Mouse (Mus musculus) E14TG2a.4 (cell line): ENCODE data around the gene P2rx7.

Source experiments
- H3K27me3 ChIP-seq: 2 replicates; pipeline ENCODE4 v1.6.1; 2014; ENCODE audit warnings: low read length, control low read depth; ENCODE audit not compliant: insufficient read depth
- H3K36me3 ChIP-seq: 2 replicates; pipeline ENCODE4 v1.6.1; 2014; ENCODE audit warnings: low read length, control low read depth; ENCODE audit not compliant: insufficient read depth
- H3K4me1 ChIP-seq: replicated peaks from 2 replicates; pipeline ENCODE4 v1.6.1; 2014; ENCODE audit warnings: low read depth, low read length, control low read depth
- H3K4me3 ChIP-seq: replicated peaks from 2 replicates; pipeline ENCODE4 v1.5.1; 2014; ENCODE audit warnings: mild to moderate bottlenecking, low read length
- H3K9me3 ChIP-seq: 2 replicates; pipeline ENCODE4 v1.6.1; 2014; ENCODE audit warnings: low read length, control low read depth
- CTCF ChIP-seq: conservative IDR thresholded peaks from 2 replicates; pipeline ENCODE4 v1.5.1; 2014; ENCODE audit warnings: low read length
- NANOG ChIP-seq: IDR thresholded peaks from 2 replicates; pipeline ENCODE4 v1.6.1; 2014; ENCODE audit warnings: borderline replicate concordance, low read length, mixed read lengths
- POU5F1 ChIP-seq: IDR thresholded peaks from 2 replicates; pipeline ENCODE4 v1.6.1; 2014; ENCODE audit warnings: low read length, borderline replicate concordance

P2rx7 gene

DNA sequence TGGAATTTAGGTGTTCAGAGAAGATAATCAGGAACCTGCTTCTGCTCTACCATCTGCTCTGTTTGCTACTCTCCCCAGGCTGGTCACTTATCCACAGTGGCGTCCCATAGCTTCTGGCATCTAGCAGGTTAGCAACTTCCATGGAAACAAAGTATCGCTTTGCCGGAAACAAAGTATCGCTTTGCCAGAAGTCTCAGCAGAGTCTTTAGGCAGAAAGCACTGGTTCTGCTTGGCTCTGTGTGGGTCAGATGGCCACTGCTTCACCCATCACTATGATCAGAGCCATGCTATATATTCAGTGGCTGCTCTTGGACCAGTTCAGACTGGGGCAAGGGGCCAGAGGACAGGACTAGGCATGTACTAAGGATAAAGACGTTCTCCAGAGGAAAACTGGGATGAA is 28.6 kb downstream of the P2rx7 start:
- Histone ChIP-seq H3K4me1 (no peaks in the 10 kb centered on the region), H3K27me3 (no peaks in the 10 kb centered on the region), H3K4me3 (no peak overlapping the region), H3K9me3 (no peaks in the 10 kb centered on the region), H3K36me3 (no peaks in the 10 kb centered on the region)
- no peak for TF ChIP-seq NANOG
- TF ChIP-seq CTCF: no peak
- no peak for TF ChIP-seq POU5F1

GRCm38 (mm10) chr5:122676002-122676401 is 32.3 kb downstream of the P2rx7 start:
- no peaks in the 10 kb centered on the region for H3K9me3 ChIP-seq
- TF ChIP-seq POU5F1 (no peak), CTCF (no peak), NANOG (no peak)
- no peak overlapping the region for H3K4me3 ChIP-seq
- peaks cover 3% of the 10 kb centered on the region for H3K4me1 ChIP-seq
- H3K27me3 ChIP-seq: no peaks in the 10 kb centered on the region
- H3K36me3 ChIP-seq: no peaks in the 10 kb centered on the region

- H3K4me1 ChIP-seq: peaks cover 5% of the 10 kb centered on the region
- no peak overlapping the region for H3K4me3 ChIP-seq
- TF ChIP-seq POU5F1 (no peak), NANOG (no peak), CTCF (no peak)
- no peaks in the 10 kb centered on the region for H3K27me3 ChIP-seq
- no peaks in the 10 kb centered on the region for H3K9me3 ChIP-seq
- no peaks in the 10 kb centered on the region for H3K36me3 ChIP-seq
Observed at GRCm38 (mm10) chr5:122677983-122678382, 34.3 kb downstream of the P2rx7 start.

- Histone ChIP-seq H3K9me3 (no peaks in the 10 kb centered on the region), H3K36me3 (no peaks in the 10 kb centered on the region), H3K4me1 (peaks cover 5% of the 10 kb centered on the region), H3K27me3 (no peaks in the 10 kb centered on the region), H3K4me3 (no peak overlapping the region)
- TF ChIP-seq CTCF (no peak), NANOG (no peak), POU5F1 (no peak)
Observed at GRCm38 (mm10) chr5:122679881-122680280, 36.2 kb downstream of the P2rx7 start.

DNA sequence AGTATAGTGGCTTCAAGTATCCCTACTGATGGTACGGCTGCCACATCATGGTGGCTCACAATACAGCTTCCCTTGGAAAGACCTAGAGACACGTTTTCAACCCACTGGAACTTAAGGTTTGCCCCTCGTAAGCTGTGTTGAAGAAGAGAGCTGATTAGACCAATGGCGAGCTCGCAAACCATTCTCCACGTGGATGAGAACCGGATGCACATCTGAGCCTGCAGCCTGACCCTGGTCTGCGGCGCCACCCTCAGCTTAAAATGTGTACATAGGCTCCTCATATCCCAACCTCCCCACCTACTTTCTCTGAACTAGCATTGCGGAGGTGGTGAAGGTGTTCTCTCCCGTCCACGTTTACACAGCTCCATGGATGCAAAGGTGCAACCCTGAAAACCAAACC is 37.6 kb downstream of the P2rx7 start:
- no peak for TF ChIP-seq CTCF
- TF ChIP-seq POU5F1: no peak
- no peak for TF ChIP-seq NANOG
- H3K4me1 ChIP-seq: peaks cover 5% of the 10 kb centered on the region
- H3K4me3 ChIP-seq: no peak overlapping the region
- H3K27me3 ChIP-seq: no peaks in the 10 kb centered on the region
- no peaks in the 10 kb centered on the region for H3K9me3 ChIP-seq
- no peaks in the 10 kb centered on the region for H3K36me3 ChIP-seq

DNA sequence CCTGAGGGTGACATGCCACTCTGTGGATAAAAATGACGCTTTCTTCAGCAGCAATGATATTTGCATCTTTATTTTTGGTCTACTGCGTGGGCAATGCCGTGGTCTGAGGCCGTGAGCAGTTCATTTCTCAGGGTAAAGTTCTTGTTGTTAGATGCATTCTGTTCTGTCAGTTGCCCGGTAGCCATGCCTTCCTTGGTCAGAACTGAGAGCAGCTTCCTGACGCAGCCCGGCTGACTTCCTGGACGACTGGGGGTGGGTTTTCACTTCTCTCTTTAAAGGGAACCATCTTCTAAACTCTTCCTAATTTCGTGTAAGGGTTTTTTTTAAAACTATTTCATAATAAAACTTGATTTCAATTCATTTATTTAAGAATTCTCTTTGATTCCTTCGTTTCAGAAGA is 40.2 kb downstream of the P2rx7 start:
- no peak for TF ChIP-seq CTCF
- no peak for TF ChIP-seq POU5F1
- no peak for TF ChIP-seq NANOG
- H3K9me3 ChIP-seq: peaks cover 4% of the 10 kb centered on the region; the same call in 1 of the 2 replicates
- no peaks in the 10 kb centered on the region for H3K27me3 ChIP-seq
- H3K4me1 ChIP-seq: peaks cover 7% of the 10 kb centered on the region
- H3K36me3 ChIP-seq: no peaks in the 10 kb centered on the region
- no peak overlapping the region for H3K4me3 ChIP-seq

DNA sequence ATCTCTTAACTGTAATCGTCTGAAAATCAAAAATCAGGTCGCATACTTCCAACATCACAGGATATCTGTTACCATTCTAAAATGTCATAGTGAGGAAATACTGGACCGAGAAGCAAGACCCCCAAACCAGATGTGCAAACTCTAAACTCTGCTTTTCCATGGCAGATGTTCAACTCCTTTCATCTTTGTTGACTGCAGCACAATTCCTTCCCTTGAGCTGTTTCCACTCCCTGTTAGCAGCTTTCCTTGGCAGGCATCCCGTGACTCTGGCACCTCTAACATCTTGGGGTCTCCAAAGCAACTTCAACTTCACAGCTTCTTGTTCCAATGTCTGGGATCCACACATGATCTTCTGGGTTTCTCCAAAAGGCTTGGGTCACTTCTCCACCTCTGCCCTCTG is 43.7 kb downstream of the P2rx7 start:
- Histone ChIP-seq H3K27me3 (no peaks in the 10 kb centered on the region), H3K4me3 (no peak overlapping the region), H3K9me3 (peaks cover 4% of the 10 kb centered on the region; the same call in 1 of the 2 replicates), H3K4me1 (peaks cover 14% of the 10 kb centered on the region), H3K36me3 (no peaks in the 10 kb centered on the region)
- TF ChIP-seq POU5F1: no peak
- TF ChIP-seq CTCF: no peak
- no peak for TF ChIP-seq NANOG

DNA sequence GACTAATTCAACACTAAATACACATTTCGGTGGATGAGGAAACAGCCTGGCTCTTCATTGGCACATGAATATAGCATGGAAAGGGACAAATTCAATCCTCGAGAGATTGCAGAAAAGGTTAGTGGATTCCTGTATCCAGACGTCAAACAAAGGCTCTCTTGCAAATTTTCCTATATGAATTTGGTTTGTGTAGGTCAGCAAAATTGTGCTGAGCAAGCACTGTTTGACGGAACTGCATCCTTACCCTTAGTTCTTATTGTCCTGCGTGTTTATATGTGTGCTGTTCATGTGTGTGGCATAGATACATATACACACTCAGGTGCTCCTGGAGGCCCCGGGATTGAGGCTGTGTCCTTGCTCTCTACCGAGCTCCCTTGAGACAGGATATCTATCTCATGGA is 45.4 kb downstream of the P2rx7 start:
- no peaks in the 10 kb centered on the region for H3K27me3 ChIP-seq
- no peaks in the 10 kb centered on the region for H3K36me3 ChIP-seq
- H3K4me1 ChIP-seq: peaks cover 14% of the 10 kb centered on the region
- H3K4me3 ChIP-seq: no peak overlapping the region
- H3K9me3 ChIP-seq: peaks cover 4% of the 10 kb centered on the region; the same call in 1 of the 2 replicates
- TF ChIP-seq POU5F1 (no peak), NANOG (no peak), CTCF (no peak)

- peaks cover 14% of the 10 kb centered on the region for H3K4me1 ChIP-seq
- peaks cover 4% of the 10 kb centered on the region; the same call in 1 of the 2 replicates for H3K9me3 ChIP-seq
- TF ChIP-seq NANOG (no peak), CTCF (no peak), POU5F1 (no peak)
- H3K4me3 ChIP-seq: no peak overlapping the region
- no peaks in the 10 kb centered on the region for H3K27me3 ChIP-seq
- no peaks in the 10 kb centered on the region for H3K36me3 ChIP-seq
Observed at GRCm38 (mm10) chr5:122690486-122690885, 46.8 kb downstream of the P2rx7 start.
